Mouse (Mus musculus): ENCODE results near the gene Il16.

DNA sequence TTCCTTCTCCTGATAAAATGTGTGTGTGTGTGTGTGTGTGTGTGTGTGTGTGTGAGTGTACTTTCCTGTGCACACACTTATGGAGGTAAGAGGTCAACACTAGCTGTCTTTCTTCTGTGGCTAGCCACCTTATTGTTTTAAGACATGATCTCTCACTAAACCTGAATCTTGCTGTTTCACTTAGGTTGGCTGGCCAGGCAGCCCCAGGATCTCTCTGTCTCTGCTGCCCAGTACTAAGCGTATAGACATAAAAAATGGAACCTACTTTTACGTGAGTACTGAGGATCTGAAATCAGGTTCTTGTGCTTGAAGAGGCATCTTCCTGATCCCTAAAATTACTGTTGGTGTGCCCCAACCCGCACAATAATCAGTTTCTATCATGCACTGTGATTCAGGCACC is 12.7 kb downstream of the Il16 start:
- TF ChIP-seq POLR2A (IDR thresholded peaks at IDR 0.05; ENCODE audit: insufficient read depth, low read depth, low read length) (no peak), CTCF (IDR thresholded peaks at IDR 0.05; ENCODE audit: insufficient read depth, low read depth, low read length) (no peak)
